Mouse (Mus musculus) right cerebral cortex, postnatal 14 days (tissue): ENCODE measurements at regions not wholly inside any gene's neighbourhood (a gene's known extent, or its start where the extent isn't known, plus 50 kb on each side); places are given as distances from the start of the nearest gene placed in this dataset.
"Not testable (repeated sequence)": the region's sequence is repeated elsewhere in the genome, so short reads cannot be mapped to it uniquely, and the experiment has no call there.

Experiments used
- DNase-seq: peaks from one replicate; pipeline ENCODE4 v3.0.0; 2022

DNA sequence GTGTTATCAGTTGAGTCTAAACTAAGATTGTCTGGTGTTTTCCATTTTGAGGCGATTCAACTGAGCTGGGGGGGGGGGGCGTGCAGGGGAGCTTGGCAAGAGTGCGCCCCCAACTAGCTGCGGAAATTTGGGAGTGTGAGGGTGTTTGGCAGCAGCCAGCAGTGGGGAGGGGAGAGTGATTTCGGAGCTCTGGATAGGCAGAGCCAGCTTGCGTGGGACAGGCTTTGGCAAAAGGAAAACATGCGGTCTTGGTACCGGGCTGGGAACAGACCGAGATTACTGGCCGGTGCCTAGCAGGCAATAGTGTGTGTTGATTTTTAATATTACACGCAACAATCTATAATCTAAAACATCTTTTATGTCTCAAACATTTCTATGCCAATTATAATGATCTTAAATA is 199.4 kb upstream of the Cdk6 start:
- DNase-seq, result not testable (repeated sequence)

DNA sequence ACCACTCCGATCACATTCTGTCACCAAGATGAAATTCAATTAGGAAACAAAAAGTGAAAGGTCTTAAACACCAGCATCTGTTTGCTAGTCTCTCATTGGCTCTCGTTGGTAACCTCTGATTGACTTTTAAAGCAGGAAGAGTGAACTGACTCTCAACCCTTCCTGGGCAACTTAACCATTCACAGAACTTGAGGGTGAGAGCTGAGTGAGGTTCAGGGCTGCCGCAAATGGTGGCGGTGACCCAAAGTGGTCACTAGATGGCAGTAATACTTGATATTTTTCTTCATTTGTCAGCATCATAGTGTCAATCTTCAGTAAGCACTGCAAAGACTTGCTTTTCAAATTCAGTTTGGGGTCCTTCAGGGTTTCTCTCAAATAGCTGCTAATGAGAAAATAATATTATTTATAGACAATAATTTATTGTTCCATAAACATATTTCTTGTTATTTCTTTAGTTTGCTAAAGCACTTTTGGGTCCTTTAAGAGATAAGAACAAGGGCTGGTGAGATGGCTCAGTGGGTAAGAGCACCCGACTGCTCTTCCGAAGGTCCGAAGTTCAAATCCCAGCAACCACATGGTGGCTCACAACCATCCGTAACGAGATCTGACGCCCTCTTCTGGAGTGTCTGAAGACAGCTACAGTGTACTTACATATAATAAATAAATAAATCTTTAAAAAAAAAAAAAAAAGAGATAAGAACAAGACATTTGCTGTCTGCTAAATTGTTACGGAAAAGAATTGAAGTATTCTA is 194.6 kb upstream of the Cdk6 start:
- peak; percentile 8 for DNase-seq

DNA sequence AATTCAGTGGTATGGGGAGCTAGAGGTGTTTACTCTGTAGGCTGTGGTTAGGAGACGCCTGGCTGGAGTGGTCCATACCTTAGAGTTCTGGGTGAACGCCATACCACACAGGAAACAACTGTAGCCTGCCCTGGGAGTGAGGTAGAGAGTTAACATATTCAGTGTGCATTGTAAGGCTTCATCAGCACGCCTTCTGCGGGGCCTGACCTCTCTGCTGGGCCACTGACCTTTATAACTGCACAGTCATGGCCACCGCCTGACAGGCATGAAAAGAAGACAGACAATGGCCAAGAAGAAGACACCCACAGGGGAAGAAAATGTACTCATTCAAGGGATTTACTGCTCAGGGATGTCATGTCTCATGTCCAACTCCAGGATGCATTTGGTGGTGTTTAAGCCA is 191.4 kb upstream of the Cdk6 start:
- not testable (repeated sequence) for DNase-seq

DNA sequence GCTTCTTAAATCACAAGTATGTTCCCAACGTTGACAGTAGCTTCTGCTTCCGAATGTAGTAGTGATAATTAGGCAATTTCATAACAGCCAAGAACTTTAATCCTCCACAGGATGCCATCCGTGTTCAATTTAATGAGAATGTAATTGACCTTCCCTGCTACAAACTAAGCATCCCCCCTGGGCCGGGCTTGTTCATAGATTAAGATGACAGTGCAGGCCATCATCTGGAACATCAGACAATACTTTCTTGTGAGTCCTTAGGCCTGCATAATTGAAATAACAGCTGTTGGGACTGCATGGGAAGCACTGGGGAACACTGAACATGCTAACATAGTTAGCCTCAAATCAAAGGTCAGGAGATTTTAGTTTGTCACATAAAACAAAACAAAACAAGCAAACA is 190.5 kb upstream of the Cdk6 start:
- DNase-seq, result not testable (repeated sequence)

DNA sequence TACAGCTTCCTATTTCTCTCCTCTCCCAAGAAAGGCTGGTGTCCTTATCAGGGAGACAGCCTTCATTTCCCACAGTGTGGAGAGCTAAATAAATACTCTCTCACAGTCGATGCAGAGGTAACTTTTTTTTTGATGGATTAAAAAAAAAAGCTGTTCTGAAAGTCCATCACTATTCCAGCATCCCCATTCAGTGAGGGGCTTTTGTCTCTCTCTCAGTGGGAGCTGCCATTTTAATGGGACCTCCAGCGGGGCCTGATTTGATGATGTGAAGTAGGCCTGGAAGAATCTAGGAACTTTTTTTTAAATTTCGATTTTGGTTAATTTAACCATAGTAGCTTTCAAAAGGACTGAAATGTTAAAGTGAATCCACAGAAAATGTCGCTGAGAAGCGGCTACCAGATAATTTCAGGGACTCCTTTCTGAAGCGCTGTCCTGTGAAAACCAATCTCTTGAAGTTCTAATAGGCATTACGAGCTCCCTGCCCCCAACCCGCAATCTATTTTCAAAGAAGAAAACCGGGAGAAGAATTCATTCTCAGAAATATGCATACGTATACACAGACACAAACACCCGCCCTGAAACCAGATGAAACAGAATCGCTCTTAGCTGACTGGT is 189.6 kb upstream of the Cdk6 start:
- not testable (repeated sequence) for DNase-seq

DNA sequence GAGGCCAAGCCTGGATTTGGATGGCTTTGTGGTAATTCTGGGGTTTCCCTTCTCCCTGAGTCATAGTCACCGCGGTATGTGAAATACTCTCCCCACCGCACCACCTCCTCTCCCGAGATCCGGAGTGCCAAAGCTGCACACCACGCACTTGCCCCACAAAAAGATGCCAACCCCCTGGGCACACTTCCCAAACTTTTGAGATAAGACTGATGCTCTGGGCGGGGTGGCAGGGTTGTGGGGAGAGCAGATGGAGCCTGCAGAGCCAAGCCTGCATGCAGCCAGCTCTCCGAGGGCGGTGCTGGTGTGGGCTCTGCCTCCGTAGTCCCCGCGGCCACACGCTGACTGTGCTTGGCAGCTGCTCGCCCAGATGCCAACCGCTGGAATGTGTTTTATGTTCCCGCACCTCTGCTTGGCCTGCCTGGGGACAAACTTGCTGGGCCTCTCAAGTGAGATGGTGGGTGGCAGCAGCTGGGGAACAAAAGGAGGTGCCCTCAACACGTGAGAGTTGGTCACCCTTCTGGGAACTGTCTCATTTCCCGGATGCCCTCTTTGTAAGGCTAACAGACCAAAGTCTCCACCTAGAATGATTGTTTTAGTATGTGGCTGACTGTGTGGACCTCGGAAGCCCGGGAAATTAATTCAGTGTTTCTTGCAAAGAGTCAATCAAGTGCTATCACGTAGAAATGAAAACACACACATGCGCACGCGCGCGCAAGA is 189.0 kb upstream of the Cdk6 start:
- peak; percentile 60 for DNase-seq

DNA sequence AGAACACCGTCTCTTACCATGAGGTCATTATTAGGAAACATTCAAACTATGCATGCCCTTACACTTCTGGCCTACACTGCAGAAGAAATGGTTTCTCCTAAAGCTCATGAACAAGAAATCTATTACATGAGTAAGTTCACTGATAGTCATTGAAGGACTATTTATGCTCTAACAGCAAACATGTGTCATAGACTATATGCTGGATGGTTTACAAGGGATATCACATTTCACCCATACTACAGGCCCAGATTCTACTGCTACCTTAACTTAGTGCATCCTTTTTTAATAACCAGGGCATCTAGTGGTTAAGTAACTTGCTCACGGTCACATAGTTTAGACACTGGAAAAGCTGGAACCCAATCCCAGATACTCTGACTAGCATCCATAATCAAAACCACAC is 175.8 kb upstream of the Cdk6 start:
- DNase-seq, result not testable (repeated sequence)

DNA sequence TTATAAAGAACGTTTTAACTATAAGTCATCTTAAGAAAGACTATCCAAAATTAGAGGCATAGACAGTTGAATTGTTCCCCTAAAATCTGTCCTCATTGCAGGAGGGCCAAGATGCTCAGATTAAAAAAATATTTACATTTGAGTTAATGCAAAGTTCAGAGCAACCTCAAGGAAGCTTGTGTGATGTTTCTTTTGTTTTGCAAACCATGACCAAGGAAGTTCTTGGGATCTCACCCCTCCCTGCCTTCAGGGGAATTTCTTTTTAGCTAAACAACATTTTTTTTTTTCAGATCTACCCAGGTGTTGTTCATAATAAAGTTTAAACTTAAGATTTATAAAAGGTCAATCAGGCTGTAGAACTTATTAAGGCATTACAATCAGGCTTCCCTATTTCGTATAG is 174.8 kb upstream of the Cdk6 start:
- not testable (repeated sequence) for DNase-seq

DNA sequence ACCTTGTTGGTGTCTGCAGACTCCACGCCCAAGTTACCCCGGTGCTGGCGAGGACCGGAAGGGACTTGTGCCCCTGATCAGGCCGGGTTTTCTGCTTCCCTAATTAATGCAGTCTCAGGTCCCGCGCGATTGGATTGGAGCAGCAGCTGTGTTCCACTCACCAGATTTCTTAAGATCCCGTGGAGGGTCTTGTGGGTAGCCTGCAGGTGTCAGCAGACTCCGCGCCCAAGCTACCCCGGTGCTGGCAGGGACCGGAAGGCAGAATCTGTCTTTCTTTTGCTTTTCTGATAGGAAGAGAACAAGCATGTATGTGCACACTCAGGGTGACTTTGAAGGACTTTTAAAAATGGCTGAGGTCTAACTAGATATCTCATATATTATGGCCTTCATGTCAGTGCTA is 147.7 kb upstream of the Cdk6 start:
- not testable (repeated sequence) for DNase-seq

DNA sequence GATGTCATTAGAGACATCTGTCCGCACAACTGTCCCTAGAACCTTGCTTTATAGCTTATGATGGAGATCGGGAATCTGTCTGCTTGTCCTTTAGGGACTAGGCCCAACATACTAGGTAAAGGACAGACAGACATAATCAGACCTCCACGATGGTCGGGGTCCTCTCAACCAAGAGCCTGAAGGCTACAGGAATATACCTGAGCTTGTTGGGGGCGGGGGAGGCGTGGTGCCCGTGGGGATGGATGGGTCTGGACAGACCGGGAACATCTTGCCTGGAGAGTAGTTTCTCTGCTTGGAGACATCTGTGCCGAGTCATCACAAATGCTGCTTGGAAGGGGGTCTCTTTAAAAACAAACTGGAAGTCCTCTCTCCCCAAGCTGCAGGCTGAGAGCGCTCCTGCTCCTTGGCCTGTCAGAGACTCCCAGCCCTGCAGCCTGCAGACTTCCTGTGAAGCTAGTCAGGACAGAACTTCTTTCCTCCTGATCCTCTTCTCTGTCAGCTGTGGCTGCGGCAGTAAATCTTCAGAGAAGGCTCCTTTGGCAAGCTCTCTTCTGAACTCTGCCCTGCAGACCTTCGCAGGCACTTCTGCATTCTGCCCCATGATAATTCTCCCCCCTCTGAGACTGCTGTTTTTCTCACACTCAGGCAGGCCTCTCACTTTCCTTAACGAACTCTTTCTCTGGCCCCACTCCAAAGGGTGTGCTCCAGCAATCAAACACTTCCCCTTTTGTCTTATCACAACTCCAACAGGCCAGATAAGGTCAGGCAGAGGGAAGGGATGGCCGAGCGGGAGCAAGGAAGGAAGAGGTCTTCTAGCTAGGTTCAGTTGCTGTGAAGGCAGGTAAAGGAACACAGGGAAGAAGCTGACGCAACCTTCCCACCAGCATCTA is 143.1 kb upstream of the Cdk6 start:
- DNase-seq, result no peak

DNA sequence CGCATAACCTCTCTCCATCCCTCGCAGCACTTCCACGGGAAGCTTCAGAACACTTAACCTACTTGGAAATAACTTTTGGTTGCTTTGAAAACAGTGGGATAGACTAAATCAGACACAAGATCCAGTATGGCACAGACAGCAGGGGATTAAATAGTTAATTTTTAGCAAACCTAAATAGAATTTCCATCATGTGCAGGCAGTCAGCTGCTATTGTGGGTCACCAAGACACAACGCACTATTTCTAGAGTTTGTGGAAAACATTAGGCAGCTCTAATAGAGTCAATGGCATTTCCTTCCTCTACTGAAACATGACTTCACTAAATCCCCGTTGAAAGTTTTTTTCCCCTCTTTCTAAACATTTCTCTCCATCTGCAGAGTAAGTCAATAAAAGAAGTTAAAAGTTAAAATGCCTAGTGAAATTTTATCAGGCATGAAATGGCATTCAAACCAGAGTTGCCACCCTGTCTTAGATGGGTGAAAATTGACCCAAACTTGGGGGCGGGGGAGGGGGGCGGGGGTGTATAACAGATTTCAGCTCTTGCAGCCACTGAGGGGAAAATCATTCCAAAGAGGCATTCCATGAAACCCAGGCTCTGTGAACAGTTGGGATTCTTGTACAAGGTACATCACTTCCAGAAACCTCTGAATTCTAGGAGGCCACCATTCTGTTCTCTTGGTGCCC is 142.3 kb upstream of the Cdk6 start:
- not testable (repeated sequence) for DNase-seq

DNA sequence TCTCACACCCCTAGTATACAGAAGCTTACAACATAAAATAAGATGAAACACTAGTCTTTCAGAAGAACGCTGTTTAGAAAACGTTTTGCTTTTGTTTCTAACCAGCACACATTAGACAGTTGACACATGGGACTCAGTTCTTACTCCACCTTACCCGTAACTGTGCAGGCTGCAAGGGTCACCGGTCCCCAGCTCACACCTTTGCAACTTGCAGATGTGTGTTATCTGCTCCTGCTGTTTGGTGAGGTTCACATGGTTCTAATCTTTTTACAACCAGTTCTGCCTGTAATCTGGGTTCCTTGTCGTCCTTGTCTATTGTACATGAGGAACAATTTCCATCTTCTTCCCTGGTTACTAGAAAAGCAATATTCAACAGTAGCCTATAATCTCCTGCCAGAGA is 135.1 kb upstream of the Cdk6 start:
- not testable (repeated sequence) for DNase-seq

DNA sequence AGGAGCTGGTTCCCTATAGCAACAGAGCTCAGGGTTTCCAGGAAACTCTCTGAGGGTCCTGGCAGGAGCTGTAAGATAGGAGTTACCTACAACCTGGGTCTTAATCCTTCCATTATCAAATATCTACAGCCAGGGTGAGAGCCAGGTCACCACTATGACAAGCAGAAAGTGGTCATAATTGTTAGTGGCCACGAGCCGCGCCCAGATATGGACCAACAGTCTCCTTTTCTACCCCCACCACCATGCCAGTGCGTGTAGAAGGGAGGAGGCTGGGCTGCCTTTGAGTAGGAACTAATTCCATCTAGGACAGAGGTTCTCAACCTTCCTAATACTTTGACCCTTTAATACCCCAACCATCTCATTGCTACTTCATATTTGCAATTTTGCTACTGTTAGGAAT is 133.0 kb upstream of the Cdk6 start:
- not testable (repeated sequence) for DNase-seq

DNA sequence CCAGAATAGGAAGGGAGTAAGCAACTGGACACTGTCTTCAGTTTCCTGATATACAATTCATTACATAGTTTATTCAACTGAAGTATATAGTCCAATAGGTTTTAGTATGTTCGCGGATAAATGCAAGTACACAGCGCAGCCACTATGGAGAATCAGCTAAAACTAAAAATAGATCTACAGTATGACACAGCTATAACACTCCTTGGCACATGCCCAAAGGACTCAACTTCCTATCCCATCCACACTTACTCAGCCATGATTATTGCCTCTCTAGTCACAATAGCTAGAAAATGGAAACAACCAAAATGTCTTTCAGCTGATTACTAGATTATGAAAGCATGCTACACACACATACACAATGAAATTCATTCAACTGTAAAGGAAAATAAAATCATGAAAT is 130.0 kb upstream of the Cdk6 start:
- DNase-seq, result no peak

DNA sequence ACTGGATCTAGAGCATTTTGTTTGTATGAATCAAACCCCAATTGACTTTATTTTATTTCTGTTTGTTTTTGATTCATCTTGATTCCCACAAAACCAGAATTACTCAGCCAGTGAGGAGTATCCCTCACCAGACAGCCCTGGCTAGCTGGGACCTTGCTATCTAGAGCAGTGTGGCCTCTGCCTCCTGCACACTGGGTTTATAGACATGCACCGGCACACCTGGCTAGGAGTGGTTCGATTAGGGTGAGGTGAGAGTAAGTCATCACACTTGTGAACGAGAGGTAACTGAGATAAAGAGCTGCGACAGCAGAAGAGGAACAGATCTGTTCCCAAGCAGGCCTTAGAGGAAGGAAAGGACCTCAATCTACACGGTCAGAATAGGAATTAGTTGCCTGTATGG is 125.2 kb upstream of the Cdk6 start:
- DNase-seq, result no peak

DNA sequence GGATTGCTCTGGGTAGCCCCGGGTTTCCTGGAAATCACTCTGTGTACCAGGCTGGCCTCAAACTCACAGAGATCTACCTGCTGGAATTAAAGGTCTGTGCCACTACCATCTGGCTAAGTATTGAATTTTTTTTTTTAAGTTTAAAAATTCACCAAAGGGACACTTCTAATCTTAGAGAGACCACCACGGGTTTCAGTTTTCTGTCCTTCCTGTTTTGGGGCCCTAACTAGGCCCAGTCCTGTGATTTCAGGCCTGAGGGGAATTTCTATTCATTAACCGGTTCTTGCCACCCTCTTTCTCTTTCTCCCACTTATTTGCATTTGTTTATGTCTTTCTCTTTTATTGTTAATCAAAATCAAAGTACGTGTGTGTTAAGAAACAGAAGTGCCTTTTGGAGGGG is 122.1 kb upstream of the Cdk6 start:
- DNase-seq, result no peak

DNA sequence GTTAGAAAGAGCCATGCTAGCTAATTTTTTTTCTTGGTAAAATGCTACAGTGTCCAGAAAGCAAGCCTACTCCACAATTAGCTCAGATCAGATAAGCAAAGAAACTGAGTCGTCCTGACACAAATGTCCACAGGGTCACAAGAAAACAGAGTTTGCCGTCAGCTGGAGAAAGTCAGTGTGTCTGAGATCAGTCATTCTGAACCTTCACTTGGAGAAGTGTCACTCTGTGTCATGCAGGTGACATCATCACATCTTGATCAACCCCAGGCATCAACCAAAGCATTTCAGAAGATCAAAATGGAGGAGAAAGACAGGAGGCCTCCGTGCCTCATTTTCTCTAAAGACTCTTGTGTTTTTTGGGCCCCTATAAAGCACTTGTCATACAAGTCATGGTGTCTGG is 121.5 kb upstream of the Cdk6 start:
- no peak for DNase-seq

DNA sequence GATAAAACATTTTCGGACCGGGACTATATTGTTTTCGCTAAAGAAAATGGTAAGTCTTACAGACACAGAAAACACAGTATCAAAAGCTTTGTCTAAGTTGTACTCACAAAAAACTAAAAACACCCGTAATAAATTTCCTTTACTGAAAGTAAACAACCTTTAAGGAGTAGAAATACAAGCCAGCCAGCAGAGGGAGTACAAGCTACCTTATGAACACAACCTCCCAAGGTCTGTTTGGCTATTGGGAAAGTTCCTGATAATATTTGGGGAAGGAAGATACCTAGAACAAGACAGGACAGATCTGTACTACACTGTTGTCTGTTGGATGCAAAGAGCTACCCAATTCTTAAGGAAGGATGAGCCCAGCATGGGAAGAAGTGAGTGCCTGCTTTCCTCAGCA is 117.5 kb upstream of the Cdk6 start:
- peak; percentile 4 for DNase-seq

DNA sequence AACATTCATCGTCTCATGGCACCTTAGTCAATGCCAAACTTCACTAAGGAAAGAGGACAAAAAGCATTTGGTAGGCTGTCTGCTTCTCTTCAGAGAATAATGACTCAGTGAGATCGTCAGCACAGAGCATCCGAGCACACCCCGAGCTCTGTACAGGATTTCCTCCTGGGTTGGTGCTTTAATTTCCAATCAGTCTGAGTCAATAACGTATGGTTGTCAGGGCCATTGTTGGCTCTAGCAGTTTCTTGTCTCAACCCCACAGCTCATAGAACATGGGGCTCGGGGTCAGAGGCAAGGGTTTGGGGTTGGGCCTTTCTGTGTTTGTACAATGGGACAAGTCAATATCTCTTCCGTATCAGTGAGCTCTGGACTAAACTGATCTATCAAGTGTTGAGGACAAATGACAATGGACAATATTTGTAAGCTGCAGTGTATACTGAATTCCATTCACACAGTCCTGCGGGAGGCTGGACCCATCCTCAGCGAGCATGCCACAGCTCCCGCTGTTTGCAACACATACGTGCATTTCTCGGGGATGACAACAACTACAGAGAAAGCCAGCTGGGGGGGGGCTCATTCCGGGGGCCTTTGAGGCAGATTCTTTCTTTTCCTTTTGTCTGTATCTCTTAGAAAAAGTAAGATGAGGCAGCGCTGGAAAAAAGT is 116.8 kb upstream of the Cdk6 start:
- DNase-seq, result not testable (repeated sequence)

DNA sequence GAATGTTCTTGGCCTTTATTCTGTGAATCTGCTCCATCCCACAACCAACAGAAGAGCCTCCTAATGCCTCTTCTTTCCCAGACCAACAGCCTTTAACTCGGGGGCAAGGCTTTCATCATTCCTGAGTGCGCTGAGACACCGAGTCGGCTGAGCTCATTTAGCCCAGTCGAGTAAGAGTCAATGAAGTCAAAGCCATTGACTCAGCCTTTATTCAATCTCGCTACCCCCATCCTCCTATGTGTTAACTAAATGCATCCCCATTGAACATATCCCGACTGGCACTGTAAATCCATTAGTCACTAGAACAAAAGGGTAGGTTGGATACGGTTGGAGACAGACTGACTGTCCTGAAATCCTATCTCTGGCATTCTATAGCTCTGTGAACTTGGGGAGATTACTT is 115.9 kb upstream of the Cdk6 start:
- DNase-seq, result not testable (repeated sequence)

DNA sequence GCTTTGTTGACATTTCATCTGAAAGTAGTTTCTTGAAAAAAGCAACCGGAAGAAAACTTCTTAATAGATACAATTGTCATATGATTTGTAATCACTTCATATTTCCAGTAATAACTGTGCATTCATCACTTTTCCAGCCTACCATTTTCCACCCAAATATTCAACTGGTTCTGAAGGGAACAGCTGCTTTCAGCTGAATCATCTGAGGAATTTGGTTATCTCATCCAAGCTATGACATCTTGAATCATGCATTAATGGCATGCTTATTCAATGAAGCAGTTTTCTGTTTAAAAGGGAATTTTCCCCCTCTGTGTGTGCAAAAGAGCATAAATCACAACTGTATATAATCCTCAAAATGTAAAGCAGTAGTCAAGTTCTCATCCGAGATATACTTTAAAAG is 97.2 kb upstream of the Cdk6 start:
- DNase-seq, result not testable (repeated sequence)

DNA sequence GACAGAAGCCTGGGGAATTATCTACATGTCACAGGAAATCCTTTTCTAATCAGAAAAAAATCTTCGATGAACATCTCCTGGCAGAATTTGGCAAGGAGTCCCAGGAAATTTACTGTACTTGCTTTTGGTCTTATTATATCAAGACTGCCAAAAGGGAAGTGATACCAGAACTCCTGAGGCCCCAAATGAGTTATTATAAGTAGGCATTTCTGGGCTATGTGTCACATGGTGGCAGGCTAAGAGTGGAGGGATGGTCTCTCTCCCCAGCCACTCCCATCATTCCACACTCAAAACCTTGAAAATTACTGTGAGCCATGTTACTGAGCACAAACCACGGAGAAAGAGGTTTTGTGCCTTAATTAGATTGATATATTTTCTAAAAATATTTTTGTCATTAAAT is 94.0 kb upstream of the Cdk6 start:
- DNase-seq, result no peak
